ENCODE assay signal across 13 mouse cellular contexts in genomic region chr4:114336029-114336746, GRCm38 (mm10).
DNase-seq lines count a peak whose midpoint lies in the region; ATAC-seq and TF ChIP-seq lines count a peak whose summit lies in the region.
"Had no signal": no experiment of that assay in that cellular context is flagged by ENCODE, and none has a peak within 500 bp of the region (broad histone marks: within the 10 kb centered on the region; RNA-seq: fewer than 3 reads in every experiment).

No protein-coding gene starts in this region.

- no peak overlapping the region for H3K4me2 ChIP-seq in hindbrain, postnatal 0 days (ENCODE audit: low read depth, low read length)
- no peak overlapping the region for H3K4me2 ChIP-seq in hindbrain, embryonic 13.5 days
- H3K4me2 ChIP-seq: heart, embryonic 15.5 days; hindbrain, embryonic 15.5 days had no signal

- no peaks in the 10 kb centered on the region for H3K36me3 ChIP-seq in hindbrain, postnatal 0 days (ENCODE audit: insufficient read depth, low read length)
- H3K36me3 ChIP-seq in hindbrain, embryonic 13.5 days: no peaks in the 10 kb centered on the region
- H3K36me3 ChIP-seq: heart, embryonic 15.5 days; hindbrain, embryonic 15.5 days; limb, embryonic 10.5 days had no signal

- peak; percentile 17 for DNase-seq in hindbrain, postnatal 0 days (ENCODE audit: low spot score)
- DNase-seq in Muller cell, postnatal 12 days (ENCODE audit: inconsistent ontology term): peak; percentile 47
- DNase-seq in kidney, postnatal 4 days: peak; percentile 40 to 67
- DNase-seq in frontal cortex, postnatal 25 days (ENCODE audit: low spot score in 2 of 2): no peak
- DNase-seq in layer of hippocampus, postnatal 14 days (ENCODE audit: low spot score in 2 of 2): no peak
- no peak for DNase-seq in heart, adult 9 months (ENCODE audit: low spot score in 2 of 2)
- DNase-seq: gastrocnemius, adult 2 months had no signal

- no peak overlapping the region for H3K4me3 ChIP-seq in hindbrain, postnatal 0 days (ENCODE audit: low read length)
- no peak overlapping the region for H3K4me3 ChIP-seq in hindbrain, embryonic 13.5 days
- H3K4me3 ChIP-seq: gastrocnemius, adult 2 months; heart, embryonic 15.5 days; hindbrain, embryonic 15.5 days; limb, embryonic 10.5 days had no signal

- H3K9me3 ChIP-seq in hindbrain, postnatal 0 days (ENCODE audit: low read length): no peaks in the 10 kb centered on the region
- H3K9me3 ChIP-seq in hindbrain, embryonic 13.5 days: no peaks in the 10 kb centered on the region
- H3K9me3 ChIP-seq: heart, embryonic 15.5 days; hindbrain, embryonic 15.5 days; limb, embryonic 10.5 days had no signal

- no peak for ATAC-seq in hindbrain, postnatal 0 days
- no peak for ATAC-seq in hindbrain, embryonic 13.5 days (ENCODE audit: low FRiP score)
- ATAC-seq in common myeloid progenitor, adult 5-6 weeks (replicated peaks; ENCODE audit: low read depth, poor library complexity, severe bottlenecking): peak; percentile 63
- ATAC-seq: midbrain, embryonic 16.5 days had no signal

- WGBS in hindbrain, postnatal 0 days: 40% methylated on average over 4 of the region's 4 CpGs
- WGBS in hindbrain, embryonic 13.5 days: 74% methylated on average over 4 of the region's 4 CpGs

- no peak for TF ChIP-seq CTCF in hindbrain, postnatal 0 days (IDR thresholded peaks at IDR 0.05; ENCODE audit: low read depth)

- H3K27ac ChIP-seq in hindbrain, postnatal 0 days: no peak overlapping the region
- H3K27ac ChIP-seq in hindbrain, embryonic 13.5 days: no peak overlapping the region
- H3K27ac ChIP-seq: gastrocnemius, adult 2 months; heart, embryonic 15.5 days; hindbrain, embryonic 15.5 days; limb, embryonic 10.5 days had no signal

- H3K27me3 ChIP-seq in hindbrain, postnatal 0 days (ENCODE audit: insufficient read depth, low read length): no peaks in the 10 kb centered on the region
- H3K27me3 ChIP-seq in hindbrain, embryonic 13.5 days: no peaks in the 10 kb centered on the region
- H3K27me3 ChIP-seq: heart, embryonic 15.5 days; hindbrain, embryonic 15.5 days had no signal

- no peaks in the 10 kb centered on the region for H3K4me1 ChIP-seq in hindbrain, postnatal 0 days (ENCODE audit: insufficient read depth, low read length)
- H3K4me1 ChIP-seq in hindbrain, embryonic 13.5 days (replicated peaks): no peaks in the 10 kb centered on the region
- H3K4me1 ChIP-seq: heart, embryonic 15.5 days; hindbrain, embryonic 15.5 days had no signal

- no peak overlapping the region for H3K9ac ChIP-seq in hindbrain, postnatal 0 days (replicated peaks; ENCODE audit: low read length)
- no peak overlapping the region for H3K9ac ChIP-seq in hindbrain, embryonic 13.5 days
- H3K9ac ChIP-seq: heart, embryonic 15.5 days; hindbrain, embryonic 15.5 days had no signal

Comparison
In these comparisons a context has a peak if more than half of its experiments do, and no peak if none do; other contexts are left out.
1. DNase-seq: peak in hindbrain, postnatal 0 days (single experiment), Muller cell, postnatal 12 days (single experiment) and kidney, postnatal 4 days (2 of 2); none in frontal cortex, postnatal 25 days (0 of 2), layer of hippocampus, postnatal 14 days (0 of 2) and heart, adult 9 months (0 of 2).